Mouse (Mus musculus) kidney, adult 2 months (tissue): ENCODE results near the gene Irf2bpl. TPM values are rescaled to one million over a fixed set of nuclear protein-coding genes. Genes with fewer than 3 reads are reported as not detected.
A peak's percentile ranks its signal among the peaks of the same experiment; 100 is the strongest.

ENCODE experiments used
- DNase-seq: peaks from one replicate; pipeline ENCODE4 v3.0.0; 2021
- H3K27ac ChIP-seq: fragments of 200-500 bp; 2 replicates; pipeline ENCODE4 v1.5.1; 2012; ENCODE audit warnings: low read depth, low read length, control low read depth, inconsistent platforms; ENCODE audit not compliant: insufficient read depth
- H3K27me3 ChIP-seq: fragments of 200-500 bp; replicated peaks from 2 replicates; pipeline ENCODE4 v1.6.1; 2012; ENCODE audit warnings: mild to moderate bottlenecking, moderate library complexity, low read length, inconsistent platforms; ENCODE audit not compliant: control insufficient read depth, insufficient read depth
- H3K36me3 ChIP-seq: fragments of 200-500 bp; 2 replicates; pipeline ENCODE4 v1.6.1; 2012; ENCODE audit warnings: mild to moderate bottlenecking, moderate library complexity, low read length, inconsistent platforms; ENCODE audit not compliant: control insufficient read depth, insufficient read depth
- H3K4me1 ChIP-seq: fragments of 200-500 bp; 2 replicates; pipeline ENCODE4 v1.6.1; 2011; ENCODE audit warnings: low read length; ENCODE audit not compliant: control insufficient read depth, insufficient read depth
- H3K4me3 ChIP-seq: fragments of 200-500 bp; 2 replicates; pipeline ENCODE4 v1.5.1; 2011; ENCODE audit warnings: mild to moderate bottlenecking, low read depth, low read length, control low read depth; ENCODE audit not compliant: insufficient read depth
- CTCF ChIP-seq: fragments of 200-500 bp; conservative IDR thresholded peaks from 2 replicates; pipeline ENCODE4 v1.5.1; 2011; ENCODE audit warnings: low read depth, mild to moderate bottlenecking, control low read depth, low read length, moderate library complexity, mixed read lengths; ENCODE audit not compliant: insufficient read depth, insufficient read length
- POLR2A ChIP-seq: fragments of 200-500 bp; IDR thresholded peaks from one replicate; pipeline ENCODE4 v1.6.1; 2011; ENCODE audit warnings: low read depth, low read length, control low read depth
- WGBS: fragments of 180-500 bp; shearing (Covaris S2); methylation state at CpG from one replicate; pipeline ENCODE4 v1.1.7; 2018; 5-methylcytosine and 5-hydroxymethylcytosine counted together
- polyA plus RNA-seq: library from polyadenylated mRNA; depleted of rRNA; stranded (reverse); fragments of >200 nt; gene quantifications from 2 replicates; pipeline ENCODE4 v1.2.3, GENCODE M21; 2012

Gene Irf2bpl
- polyA plus RNA-seq, 1 experiment: 22.0 TPM

- TF ChIP-seq POLR2A (no peak), CTCF (no peak)
- Histone ChIP-seq H3K27ac (peak overlapping the region; percentile 88), H3K4me3 (peak overlapping the region; percentile 9; the same call in 1 of the 2 replicates), H3K4me1 (peaks cover 38% of the 10 kb centered on the region), H3K36me3 (no peaks in the 10 kb centered on the region), H3K27me3 (no peaks in the 10 kb centered on the region)
- 2% methylated on average over 7 of the region's 7 CpGs for WGBS
- DNase-seq: peak; percentile 82
These were observed 4.6 kb upstream of the Irf2bpl start for GRCm38 (mm10) chr12:86889103-86889644.

GRCm38 (mm10) chr12:86888130-86889069, 3.8 kb upstream of the Irf2bpl start:
- H3K4me3 ChIP-seq: peak overlapping the region; percentile 27; the same call in 1 of the 2 replicates
- peak overlapping the region; percentile 100 for H3K27ac ChIP-seq
- TF ChIP-seq CTCF (peak; percentile 46; the same call in 1 of the 2 replicates), POLR2A (no peak)
- no peaks in the 10 kb centered on the region for H3K36me3 ChIP-seq
- no peaks in the 10 kb centered on the region for H3K27me3 ChIP-seq
- DNase-seq: peak; percentile 97
- peaks cover 38% of the 10 kb centered on the region for H3K4me1 ChIP-seq
- under 1% methylated on average over 47 of the region's 47 CpGs for WGBS

- Histone ChIP-seq H3K27me3 (no peaks in the 10 kb centered on the region), H3K4me1 (peaks cover 38% of the 10 kb centered on the region), H3K36me3 (no peaks in the 10 kb centered on the region), H3K4me3 (no peak overlapping the region), H3K27ac (peak overlapping the region; percentile 100)
- TF ChIP-seq POLR2A (no peak), CTCF (no peak)
- 35% methylated on average over 14 of the region's 14 CpGs for WGBS
- DNase-seq: no peak
These were observed 3.0 kb upstream of the Irf2bpl start for GRCm38 (mm10) chr12:86887381-86888129.

- TF ChIP-seq CTCF: no peak
- TF ChIP-seq POLR2A: no peak
- WGBS: 78% methylated on average over 7 of the region's 7 CpGs
- no peaks in the 10 kb centered on the region for H3K27me3 ChIP-seq
- H3K4me1 ChIP-seq: peaks cover 35% of the 10 kb centered on the region
- no peak overlapping the region; the same call in 1 of the 2 replicates for H3K27ac ChIP-seq
- DNase-seq: no peak
- H3K4me3 ChIP-seq: no peak overlapping the region
- peaks cover 4% of the 10 kb centered on the region; the same call in 1 of the 2 replicates for H3K36me3 ChIP-seq
These were observed 1.9 kb upstream of the Irf2bpl start for GRCm38 (mm10) chr12:86886446-86886965.

- Histone ChIP-seq H3K4me1 (peaks cover 28% of the 10 kb centered on the region), H3K27ac (peak overlapping the region; percentile 87; the same call in 1 of the 2 replicates), H3K27me3 (no peaks in the 10 kb centered on the region), H3K4me3 (no peak overlapping the region), H3K36me3 (peaks cover 4% of the 10 kb centered on the region; the same call in 1 of the 2 replicates)
- DNase-seq: no peak
- TF ChIP-seq CTCF (no peak), POLR2A (no peak)
- 52% methylated on average over 5 of the region's 5 CpGs for WGBS
These were observed 1.1 kb upstream of the Irf2bpl start for GRCm38 (mm10) chr12:86885746-86886145.

GRCm38 (mm10) chr12:86885336-86885735, 738 bp upstream of the Irf2bpl start:
- peak overlapping the region; percentile 87 for H3K27ac ChIP-seq
- H3K27me3 ChIP-seq: no peaks in the 10 kb centered on the region
- H3K4me3 ChIP-seq: no peak overlapping the region
- H3K4me1 ChIP-seq: peaks cover 24% of the 10 kb centered on the region
- H3K36me3 ChIP-seq: peaks cover 4% of the 10 kb centered on the region; the same call in 1 of the 2 replicates
- 11% methylated on average over 6 of the region's 6 CpGs for WGBS
- TF ChIP-seq CTCF (no peak), POLR2A (no peak)
- no peak for DNase-seq
